ENCODE assay signal across 9 mouse cellular contexts in genomic region chr5:114373174-114373573, GRCm38 (mm10). TPM values are rescaled to one million over a fixed set of nuclear protein-coding genes. Genes with fewer than 3 reads are reported as not detected.
A peak's percentile ranks its signal among the peaks of the same experiment; 100 is the strongest.
DNase-seq lines count a peak whose midpoint lies in the region; ATAC-seq and TF ChIP-seq lines count a peak whose summit lies in the region.
"Had no signal": no experiment of that assay in that cellular context is flagged by ENCODE, and none has a peak within 500 bp of the region (broad histone marks: within the 10 kb centered on the region; RNA-seq: fewer than 3 reads in every experiment).

No protein-coding gene starts in this region.

- H3K4me2 ChIP-seq in hindbrain, embryonic 16.5 days (ENCODE audit: low read length): no peak overlapping the region
- H3K4me2 ChIP-seq in hindbrain, embryonic 13.5 days: no peak overlapping the region
- no peak overlapping the region for H3K4me2 ChIP-seq in kidney, embryonic 16.5 days (replicated peaks; ENCODE audit: low read depth, low read length)

- 68% methylated on average over 11 of the region's 11 CpGs for WGBS in hindbrain, embryonic 16.5 days
- 73% methylated on average over 11 of the region's 11 CpGs for WGBS in hindbrain, embryonic 13.5 days
- 72% methylated on average over 11 of the region's 11 CpGs for WGBS in kidney, embryonic 16.5 days
- 32% methylated on average over 11 of the region's 11 CpGs for WGBS in small intestine, adult 2 months

- H3K9ac ChIP-seq in hindbrain, embryonic 16.5 days (ENCODE audit: low read depth, low read length): no peak overlapping the region
- H3K9ac ChIP-seq in hindbrain, embryonic 13.5 days: no peak overlapping the region
- H3K9ac ChIP-seq in kidney, embryonic 16.5 days (replicated peaks; ENCODE audit: low read length): no peak overlapping the region

- no peak for ATAC-seq in hindbrain, embryonic 16.5 days
- no peak for ATAC-seq in hindbrain, embryonic 13.5 days (ENCODE audit: low FRiP score)
- no peak for ATAC-seq in kidney, embryonic 16.5 days (ENCODE audit: low FRiP score, low TSS enrichment)
- no peak for ATAC-seq in granulocyte monocyte progenitor cell, adult 5-6 weeks (replicated peaks; ENCODE audit: poor library complexity, severe bottlenecking)

- no peak for TF ChIP-seq CTCF in small intestine, adult 2 months (IDR thresholded peaks at IDR 0.05; ENCODE audit: extremely low read depth, insufficient read length, insufficient replicate concordance, low read depth, low read length)

- H3K36me3 ChIP-seq in hindbrain, embryonic 16.5 days (ENCODE audit: control insufficient read depth, insufficient read depth, low read length): peaks cover 34% of the 10 kb centered on the region
- H3K36me3 ChIP-seq in hindbrain, embryonic 13.5 days: peaks cover 73% of the 10 kb centered on the region
- peaks cover 32% of the 10 kb centered on the region for H3K36me3 ChIP-seq in kidney, embryonic 16.5 days (ENCODE audit: insufficient read depth, low read length)
- H3K36me3 ChIP-seq in small intestine, adult 2 months (ENCODE audit: control insufficient read depth, insufficient read depth, low read length): peaks cover 39% of the 10 kb centered on the region

- H3K4me3 ChIP-seq in hindbrain, embryonic 16.5 days (ENCODE audit: low read length): no peak overlapping the region
- H3K4me3 ChIP-seq in hindbrain, embryonic 13.5 days: no peak overlapping the region
- no peak overlapping the region for H3K4me3 ChIP-seq in kidney, embryonic 16.5 days (ENCODE audit: low read length)
- H3K4me3 ChIP-seq in small intestine, adult 2 months (ENCODE audit: low read depth, low read length): no peak overlapping the region
- H3K4me3 ChIP-seq: erythroblast, embryonic 14.5 days had no signal

- H3K4me1 ChIP-seq in hindbrain, embryonic 16.5 days (ENCODE audit: control insufficient read depth, insufficient read depth, low read depth, low read length): peaks cover 19% of the 10 kb centered on the region
- H3K4me1 ChIP-seq in hindbrain, embryonic 13.5 days (replicated peaks): peaks cover 83% of the 10 kb centered on the region
- H3K4me1 ChIP-seq in kidney, embryonic 16.5 days (ENCODE audit: insufficient read depth, low read length): peaks cover 78% of the 10 kb centered on the region
- peaks cover 66% of the 10 kb centered on the region for H3K4me1 ChIP-seq in small intestine, adult 2 months (ENCODE audit: control insufficient read depth, insufficient read depth, insufficient read length, low read length)

- H3K27me3 ChIP-seq in hindbrain, embryonic 16.5 days (replicated peaks; ENCODE audit: control insufficient read depth, insufficient read depth, low read length): no peaks in the 10 kb centered on the region
- no peaks in the 10 kb centered on the region for H3K27me3 ChIP-seq in hindbrain, embryonic 13.5 days
- no peaks in the 10 kb centered on the region for H3K27me3 ChIP-seq in kidney, embryonic 16.5 days (ENCODE audit: insufficient read depth, low read length)
- no peaks in the 10 kb centered on the region for H3K27me3 ChIP-seq in small intestine, adult 2 months (ENCODE audit: control insufficient read depth, insufficient read depth, low read length)

- peak; percentile 36 for DNase-seq in gastrocnemius, postnatal 10 days
- no peak for DNase-seq in right cerebral cortex, adult 2 months (ENCODE audit: low spot score in 2 of 2)
- no peak for DNase-seq in right cerebral cortex, postnatal 25 days

- no peak for TF ChIP-seq POLR2A in small intestine, adult 2 months (IDR thresholded peaks at IDR 0.05; ENCODE audit: low read depth, low read length)

- no peaks in the 10 kb centered on the region for H3K9me3 ChIP-seq in hindbrain, embryonic 16.5 days (ENCODE audit: control insufficient read depth, low read length)
- H3K9me3 ChIP-seq in hindbrain, embryonic 13.5 days: no peaks in the 10 kb centered on the region
- no peaks in the 10 kb centered on the region for H3K9me3 ChIP-seq in kidney, embryonic 16.5 days (ENCODE audit: low read length)

- 0 out of 2 replicates have a peak overlapping the region, but pooled peaks have one; percentile 29 for H3K27ac ChIP-seq in hindbrain, embryonic 16.5 days (ENCODE audit: low read depth, low read length)
- H3K27ac ChIP-seq in hindbrain, embryonic 13.5 days: no peak overlapping the region
- H3K27ac ChIP-seq in kidney, embryonic 16.5 days (ENCODE audit: low read length): peak overlapping the region; percentile 88; the same call in 1 of the 2 replicates
- H3K27ac ChIP-seq in small intestine, adult 2 months (ENCODE audit: insufficient read depth, low read depth, low read length): peak overlapping the region; percentile 76; the same call in 1 of the 2 replicates

RNA-seq across cellular contexts. Expression of gene Kctd10, which starts 7.1 kb away (rescaled TPM):
- 59.3 and 70.1 TPM in 2 replicates for polyA plus RNA-seq in hindbrain, embryonic 16.5 days (2015; fragmentation: Nextera tagmentation; extraction: Ambion mirVana)
- 77.7 and 86.5 TPM in 2 replicates for polyA plus RNA-seq in hindbrain, embryonic 13.5 days (2015; fragmentation: Nextera tagmentation; extraction: Ambion mirVana)
- total RNA-seq in gastrocnemius, postnatal 10 days (2021): 10 to 100 TPM; 28.3 to 30.8 TPM
- 116 and 124 TPM in 2 replicates for polyA plus RNA-seq in kidney, embryonic 16.5 days (2015; fragmentation: Nextera tagmentation; extraction: Ambion mirVana)
- 47.1 and 80.2 TPM in 2 replicates for polyA plus RNA-seq in small intestine, adult 2 months (2012; rRNA removed)
- 18.5 and 29.5 TPM in 2 replicates for total RNA-seq in granulocyte monocyte progenitor cell, adult 5-6 weeks (2014; fragmentation: Nextera tagmentation)
- total RNA-seq in granulocyte monocyte progenitor cell, adult 5-6 weeks (2017): 38.2 and 49.8 TPM in 2 replicates

RNA-seq across cellular contexts. Expression of gene Ube3b, which starts 7.2 kb away (rescaled TPM):
- 36.7 and 45.4 TPM in 2 replicates for polyA plus RNA-seq in hindbrain, embryonic 16.5 days (2015; fragmentation: Nextera tagmentation; extraction: Ambion mirVana)
- 41.4 and 41.6 TPM in 2 replicates for polyA plus RNA-seq in hindbrain, embryonic 13.5 days (2015; fragmentation: Nextera tagmentation; extraction: Ambion mirVana)
- total RNA-seq in gastrocnemius, postnatal 10 days (2021): 10 to 100 TPM; 52.3 to 55.6 TPM
- polyA plus RNA-seq in kidney, embryonic 16.5 days (2015; fragmentation: Nextera tagmentation; extraction: Ambion mirVana): 51.5 and 54.0 TPM in 2 replicates
- 36.6 and 76.1 TPM in 2 replicates for polyA plus RNA-seq in small intestine, adult 2 months (2012; rRNA removed)
- 27.6 and 34.3 TPM in 2 replicates for total RNA-seq in granulocyte monocyte progenitor cell, adult 5-6 weeks (2014; fragmentation: Nextera tagmentation)
- 13.3 and 16.9 TPM in 2 replicates for total RNA-seq in granulocyte monocyte progenitor cell, adult 5-6 weeks (2017)
